Mouse (Mus musculus) forebrain, embryonic 13.5 days (tissue): Measurements from ENCODE around the gene Carmil3. TPM values are rescaled to one million over a fixed set of nuclear protein-coding genes. Genes with fewer than 3 reads are reported as not detected.

Experiments
- ATAC-seq: fragments of 200-750 bp; cut with Nextera tagmentation; 2 replicates; pipeline ENCODE4 v1.8.0; 2017
- H3K27ac ChIP-seq: fragments of 300-500 bp; sonication (generic); 2 replicates; pipeline ENCODE4 v1.5.1; 2015; ENCODE audit warnings: inconsistent platforms, mild to moderate bottlenecking, moderate library complexity
- H3K27me3 ChIP-seq: fragments of 300-500 bp; sonication (generic); 2 replicates; pipeline ENCODE4 v1.6.1; 2015; ENCODE audit warnings: mild to moderate bottlenecking, inconsistent platforms
- H3K36me3 ChIP-seq: fragments of 300-500 bp; sonication (generic); 2 replicates; pipeline ENCODE4 v1.6.1; 2015; ENCODE audit warnings: mild to moderate bottlenecking, inconsistent platforms; ENCODE audit not compliant: poor library complexity, severe bottlenecking
- H3K4me1 ChIP-seq: fragments of 300-500 bp; sonication (generic); 2 replicates; pipeline ENCODE4 v1.6.1; 2015; ENCODE audit warnings: inconsistent platforms
- H3K4me2 ChIP-seq: fragments of 300-500 bp; sonication (generic); 2 replicates; pipeline ENCODE4 v1.6.1; 2015; ENCODE audit warnings: inconsistent platforms, mild to moderate bottlenecking, moderate library complexity
- H3K4me3 ChIP-seq: fragments of 300-500 bp; sonication (generic); 2 replicates; pipeline ENCODE4 v1.5.1; 2015; ENCODE audit warnings: mild to moderate bottlenecking, inconsistent platforms
- H3K9ac ChIP-seq: fragments of 300-500 bp; sonication (generic); 2 replicates; pipeline ENCODE4 v1.6.1; 2015; ENCODE audit warnings: mild to moderate bottlenecking, inconsistent platforms
- H3K9me3 ChIP-seq: fragments of 300-500 bp; sonication (generic); replicated peaks from 2 replicates; pipeline ENCODE4 v1.6.1; 2016; ENCODE audit warnings: inconsistent platforms
- WGBS: fragments of 180-500 bp; shearing (Covaris S2); methylation state at CpG from one replicate; pipeline ENCODE4 v1.1.7; 2015; 5-methylcytosine and 5-hydroxymethylcytosine counted together
- polyA plus RNA-seq: library from polyadenylated mRNA; unstranded; fragments of >200 nt; fragmentation: Nextera tagmentation; extraction: Ambion mirVana; gene quantifications from 2 replicates; pipeline ENCODE4 v1.2.1, GENCODE M21; 2015

The Carmil3 gene
- polyA plus RNA-seq, 1 experiment from 2014 or later = 23.3 TPM

GRCm38 (mm10) chr14:55470806-55471205, 19.6 kb upstream of the Carmil3 start:
- Histone ChIP-seq H3K4me2 (no peak overlapping the region), H3K36me3 (no peaks in the 10 kb centered on the region), H3K4me1 (no peaks in the 10 kb centered on the region), H3K9me3 (no peaks in the 10 kb centered on the region), H3K27me3 (no peaks in the 10 kb centered on the region), H3K27ac (no peak overlapping the region), H3K4me3 (no peak overlapping the region), H3K9ac (no peak overlapping the region)
- WGBS = 21% methylated on average over 10 of the region's 10 CpGs
- ATAC-seq = no peak

DNA sequence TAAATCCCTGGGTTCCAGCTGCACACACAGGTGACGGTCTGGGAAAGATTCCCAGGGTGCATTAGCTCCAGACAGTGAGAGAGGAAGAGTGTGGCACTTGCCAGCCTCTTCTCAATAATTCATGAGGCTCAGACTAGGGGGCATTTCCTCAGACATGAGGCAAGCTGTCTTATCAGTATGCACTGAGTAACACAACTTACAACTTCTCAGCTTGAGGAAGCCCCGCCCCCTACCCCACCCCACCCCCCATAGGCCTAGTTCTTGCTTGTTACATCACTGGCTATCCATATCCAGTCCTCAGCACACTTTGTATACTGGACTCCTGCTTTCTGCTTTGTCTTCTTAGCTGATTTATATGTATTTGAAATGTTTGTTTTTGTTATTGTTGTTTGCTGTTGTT, 14.8 kb upstream of the Carmil3 start:
- H3K4me2 ChIP-seq = no peak overlapping the region
- H3K36me3 ChIP-seq = no peaks in the 10 kb centered on the region
- no peak for ATAC-seq
- no peaks in the 10 kb centered on the region for H3K27me3 ChIP-seq
- no peak overlapping the region for H3K4me3 ChIP-seq
- H3K27ac ChIP-seq = no peak overlapping the region
- 56% methylated on average over 2 of the region's 2 CpGs for WGBS
- H3K9ac ChIP-seq = no peak overlapping the region
- no peaks in the 10 kb centered on the region for H3K9me3 ChIP-seq
- H3K4me1 ChIP-seq = peaks cover 22% of the 10 kb centered on the region

DNA sequence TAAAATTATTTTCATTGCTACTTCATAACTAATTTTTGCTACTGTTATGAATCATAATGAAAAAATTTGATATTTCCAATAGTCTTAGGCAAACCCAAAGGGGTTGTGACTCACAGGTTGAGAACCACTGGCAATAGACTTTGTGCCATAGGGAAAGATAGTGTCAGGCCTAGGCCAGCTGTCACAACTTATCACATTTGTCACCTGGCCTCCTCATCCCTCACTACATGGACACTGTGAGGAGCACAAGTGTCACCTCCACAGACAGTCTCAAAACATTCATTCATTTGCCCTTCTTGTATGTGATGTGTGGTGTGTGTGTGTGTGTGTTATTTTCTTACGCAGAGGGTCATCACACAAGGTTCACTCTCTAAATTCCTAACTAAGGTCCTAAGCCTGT, 13.0 kb upstream of the Carmil3 start:
- no peak overlapping the region for H3K9ac ChIP-seq
- no peaks in the 10 kb centered on the region for H3K36me3 ChIP-seq
- no peaks in the 10 kb centered on the region for H3K27me3 ChIP-seq
- H3K9me3 ChIP-seq = no peaks in the 10 kb centered on the region
- no peak overlapping the region for H3K4me2 ChIP-seq
- H3K4me3 ChIP-seq = no peak overlapping the region
- peaks cover 23% of the 10 kb centered on the region for H3K4me1 ChIP-seq
- ATAC-seq = no peak
- 100% methylated on average over 1 of the region's 1 CpGs for WGBS
- no peak overlapping the region for H3K27ac ChIP-seq

DNA sequence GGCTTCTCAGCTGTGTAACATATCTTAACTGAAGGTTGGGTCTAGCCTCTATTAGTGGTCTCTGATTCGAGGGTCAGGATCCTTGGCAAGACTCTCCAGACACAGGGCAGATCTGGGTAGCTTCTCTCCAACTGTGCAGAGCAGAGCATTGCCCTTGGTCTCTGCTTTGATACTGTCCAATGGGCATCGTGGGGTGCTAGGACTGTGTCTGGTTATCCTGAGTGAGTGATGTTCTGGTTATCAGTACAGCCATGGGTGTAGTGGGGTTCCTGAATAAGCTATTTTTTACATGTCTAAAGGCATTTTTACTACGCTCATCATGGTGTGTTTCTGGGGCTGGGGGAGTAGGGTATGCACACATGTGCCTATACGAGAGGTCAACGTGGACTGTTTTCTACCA, 12.6 kb upstream of the Carmil3 start:
- Histone ChIP-seq H3K36me3 (no peaks in the 10 kb centered on the region), H3K4me3 (no peak overlapping the region), H3K4me1 (peaks cover 23% of the 10 kb centered on the region), H3K27me3 (no peaks in the 10 kb centered on the region), H3K9me3 (no peaks in the 10 kb centered on the region), H3K27ac (no peak overlapping the region), H3K4me2 (peak overlapping the region; percentile 65), H3K9ac (no peak overlapping the region)
- no peak; the same call in 1 of the 2 replicates for ATAC-seq
- WGBS = 95% methylated on average over 5 of the region's 5 CpGs

DNA sequence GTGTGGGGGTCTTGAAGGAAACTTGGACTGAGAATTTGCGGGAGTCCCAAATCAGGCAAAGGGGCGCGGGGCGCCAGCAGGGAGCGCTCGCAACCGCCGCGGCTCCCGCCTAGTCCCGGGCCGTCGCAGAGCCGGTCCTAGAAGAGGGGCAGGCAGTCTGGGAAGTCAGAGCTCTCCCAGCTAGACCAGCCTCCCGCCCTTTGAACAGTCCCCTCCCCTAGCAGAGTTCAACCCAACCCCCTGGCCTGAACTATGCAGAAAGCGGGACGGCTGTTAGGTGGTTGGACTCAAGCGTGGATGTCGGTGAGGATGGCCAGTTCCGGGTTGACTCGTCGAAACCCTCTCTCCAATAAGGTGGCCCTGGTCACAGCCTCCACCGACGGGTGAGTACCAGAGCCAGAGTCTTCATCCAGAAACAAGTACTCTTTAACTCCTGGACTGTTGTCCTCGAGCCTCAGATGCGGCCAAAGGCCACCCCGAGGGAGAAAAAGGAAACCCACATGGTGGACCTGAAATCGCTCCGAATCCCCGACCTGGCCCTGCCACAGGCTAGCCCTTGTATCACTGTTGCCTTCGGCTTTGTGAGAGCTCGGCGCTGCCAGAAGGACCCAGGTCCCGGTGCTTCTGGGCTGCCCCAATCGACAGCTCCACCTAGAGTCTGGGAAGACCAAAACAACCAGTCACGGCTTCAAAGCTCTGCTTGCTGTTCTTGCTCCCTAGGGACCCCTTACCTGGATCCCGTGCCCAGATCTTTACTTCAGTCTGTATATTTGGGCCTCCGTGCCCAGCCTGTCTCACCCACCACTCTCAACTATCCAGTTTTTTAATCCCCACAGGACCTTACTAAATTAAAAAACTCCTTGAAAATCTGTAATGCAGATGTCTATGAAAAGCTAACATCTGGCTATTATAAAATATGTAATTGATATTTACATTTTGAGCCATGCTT, 11.5 kb upstream of the Carmil3 start, which contains the start of gene Dhrs4:
Dhrs4 (plus strand) TSS at position 108 of the 949 bp plus-strand sequence.
- H3K36me3 ChIP-seq = no peaks in the 10 kb centered on the region
- H3K4me3 ChIP-seq = peak within 1 kb of the TSS; percentile 58
- peak within 1 kb of the TSS; percentile 59; the same call in 1 of the 2 replicates for H3K27ac ChIP-seq
- H3K4me2 ChIP-seq = peak within 1 kb of the TSS; percentile 65
- H3K27me3 ChIP-seq = no peaks in the 10 kb centered on the region
- WGBS = under 1% methylated on average over 38 of the region's 38 CpGs
- H3K9ac ChIP-seq = peak within 1 kb of the TSS; percentile 72
- H3K9me3 ChIP-seq = no peaks in the 10 kb centered on the region
- ATAC-seq = peak; percentile 95
- peaks cover 24% of the 10 kb centered on the region for H3K4me1 ChIP-seq

DNA sequence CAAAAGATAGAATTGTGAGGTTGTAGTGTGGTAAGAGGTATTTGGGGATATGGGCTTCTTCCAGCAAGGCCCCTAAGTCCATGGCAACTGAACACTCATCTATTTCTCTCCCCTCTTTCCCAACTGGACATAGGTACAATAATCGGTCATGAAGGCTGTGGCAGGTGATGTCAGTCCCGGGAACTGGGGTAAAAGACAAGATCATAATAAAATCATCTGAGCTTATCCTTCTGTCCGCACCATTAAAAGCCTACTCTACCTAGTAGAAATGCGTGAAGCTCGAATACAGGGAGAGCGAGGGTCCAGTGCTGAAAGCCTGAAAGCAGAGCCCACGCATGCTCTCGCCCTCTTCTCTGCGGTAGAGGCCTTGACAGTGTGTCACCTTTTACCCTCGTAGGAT, 10.8 kb upstream of the Carmil3 start:
- Histone ChIP-seq H3K9me3 (no peaks in the 10 kb centered on the region), H3K27me3 (no peaks in the 10 kb centered on the region), H3K36me3 (no peaks in the 10 kb centered on the region), H3K4me2 (peak overlapping the region; percentile 65), H3K27ac (no peak overlapping the region), H3K4me3 (peak overlapping the region; percentile 58; the same call in 1 of the 2 replicates), H3K9ac (no peak overlapping the region), H3K4me1 (peaks cover 31% of the 10 kb centered on the region)
- no peak for ATAC-seq
- WGBS = 95% methylated on average over 10 of the region's 10 CpGs

DNA sequence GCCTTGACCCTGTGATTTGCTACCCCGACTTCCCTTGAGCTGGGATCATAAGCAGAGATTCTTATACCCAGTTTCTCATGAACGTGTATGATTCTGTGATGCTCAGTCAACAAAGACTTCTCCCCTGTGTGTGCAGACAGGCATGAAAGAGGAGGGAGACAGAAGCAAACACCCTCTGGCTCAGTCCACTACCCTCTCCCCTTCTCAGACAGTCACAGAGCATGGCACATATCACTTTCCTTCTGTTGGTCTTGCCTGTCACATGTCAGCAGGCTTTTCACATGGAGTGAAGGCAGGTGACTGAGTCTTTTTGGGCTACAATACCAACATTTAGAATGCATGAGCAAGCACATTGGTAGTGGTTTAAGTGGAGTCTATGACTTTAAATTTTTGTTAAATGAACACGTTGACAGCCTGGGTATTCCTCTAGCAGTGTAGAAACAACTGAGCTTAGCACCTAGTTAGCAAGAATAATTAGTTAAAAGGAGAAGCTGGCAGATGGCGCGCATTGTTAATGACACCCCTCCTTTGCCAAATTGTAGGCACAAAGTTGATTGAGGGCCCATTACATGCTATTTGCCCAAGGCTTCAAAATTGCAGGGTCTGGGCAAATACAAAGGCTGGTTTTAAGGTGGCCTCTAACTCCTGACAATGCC, 5.9 kb upstream of the Carmil3 start:
- 0 out of 2 replicates have a peak overlapping the region, but pooled peaks have one; percentile 10 for H3K4me2 ChIP-seq
- ATAC-seq = peak; percentile 92

DNA sequence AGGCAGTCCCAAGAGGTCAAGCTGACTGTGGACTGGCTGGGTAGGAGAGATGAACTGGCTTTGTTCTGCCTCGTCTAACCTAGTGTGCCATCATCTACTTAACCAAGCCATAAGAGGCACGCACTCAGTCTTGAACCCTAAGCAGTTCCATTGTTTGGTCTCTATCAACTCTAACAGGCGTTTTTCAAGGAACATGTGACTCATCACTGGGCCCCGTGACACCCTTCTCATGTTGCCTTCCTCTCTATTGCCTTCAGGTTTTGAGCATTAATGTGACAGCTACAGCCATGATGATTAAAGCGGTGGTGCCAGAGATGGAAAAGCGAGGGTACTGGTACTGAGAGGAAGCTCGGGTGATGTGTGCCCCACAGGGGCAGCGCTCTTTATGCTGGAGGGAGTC, 3.6 kb upstream of the Carmil3 start:
- no peak overlapping the region for H3K9ac ChIP-seq
- no peaks in the 10 kb centered on the region for H3K9me3 ChIP-seq
- no peak overlapping the region for H3K4me2 ChIP-seq
- H3K27me3 ChIP-seq = no peaks in the 10 kb centered on the region
- H3K27ac ChIP-seq = no peak overlapping the region
- H3K4me1 ChIP-seq = peaks cover 32% of the 10 kb centered on the region
- no peaks in the 10 kb centered on the region; the same call in 1 of the 2 replicates for H3K36me3 ChIP-seq
- H3K4me3 ChIP-seq = no peak overlapping the region
- ATAC-seq = no peak
- 90% methylated on average over 8 of the region's 8 CpGs for WGBS

More for the DNA sequence above, 5.9 kb upstream of the Carmil3 start:
- 46% methylated on average over 5 of the region's 5 CpGs for WGBS
- Histone ChIP-seq H3K27me3 (no peaks in the 10 kb centered on the region), H3K9me3 (no peaks in the 10 kb centered on the region), H3K27ac (peak overlapping the region; percentile 83), H3K4me3 (no peak overlapping the region), H3K4me1 (peaks cover 29% of the 10 kb centered on the region), H3K36me3 (no peaks in the 10 kb centered on the region; the same call in 1 of the 2 replicates), H3K9ac (no peak overlapping the region)

- peak overlapping the region; percentile 82 for H3K4me3 ChIP-seq
- H3K9me3 ChIP-seq = no peaks in the 10 kb centered on the region
- H3K4me2 ChIP-seq = peak overlapping the region; percentile 75
- peaks cover 32% of the 10 kb centered on the region for H3K36me3 ChIP-seq
- under 1% methylated on average over 29 of the region's 30 CpGs for WGBS
- H3K4me1 ChIP-seq = peaks cover 32% of the 10 kb centered on the region
- H3K9ac ChIP-seq = peak overlapping the region; percentile 94
- ATAC-seq = peak; percentile 72
- no peaks in the 10 kb centered on the region for H3K27me3 ChIP-seq
- H3K27ac ChIP-seq = peak overlapping the region; percentile 95
These were observed 911 bp downstream of the Carmil3 start for GRCm38 (mm10) chr14:55491291-55491833.

DNA sequence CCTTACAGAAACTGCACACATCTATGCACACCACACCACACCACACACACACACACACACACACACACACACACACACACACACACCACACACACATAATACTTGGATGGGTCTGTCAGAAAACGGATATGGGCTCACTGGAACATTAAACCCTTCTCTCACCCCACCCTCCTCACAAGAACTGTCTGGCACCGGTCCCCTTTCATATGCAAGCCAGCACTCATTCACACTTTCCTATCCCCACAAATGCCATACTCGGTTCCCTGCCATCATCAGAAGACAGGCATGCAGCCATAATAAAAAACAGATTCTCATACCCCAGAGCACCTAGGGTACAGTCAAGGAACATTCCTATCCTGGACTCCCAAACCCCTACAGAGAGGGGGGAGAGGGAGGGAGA, 1.7 kb downstream of the Carmil3 start:
- peak overlapping the region; percentile 94 for H3K9ac ChIP-seq
- H3K36me3 ChIP-seq = peaks cover 40% of the 10 kb centered on the region

DNA sequence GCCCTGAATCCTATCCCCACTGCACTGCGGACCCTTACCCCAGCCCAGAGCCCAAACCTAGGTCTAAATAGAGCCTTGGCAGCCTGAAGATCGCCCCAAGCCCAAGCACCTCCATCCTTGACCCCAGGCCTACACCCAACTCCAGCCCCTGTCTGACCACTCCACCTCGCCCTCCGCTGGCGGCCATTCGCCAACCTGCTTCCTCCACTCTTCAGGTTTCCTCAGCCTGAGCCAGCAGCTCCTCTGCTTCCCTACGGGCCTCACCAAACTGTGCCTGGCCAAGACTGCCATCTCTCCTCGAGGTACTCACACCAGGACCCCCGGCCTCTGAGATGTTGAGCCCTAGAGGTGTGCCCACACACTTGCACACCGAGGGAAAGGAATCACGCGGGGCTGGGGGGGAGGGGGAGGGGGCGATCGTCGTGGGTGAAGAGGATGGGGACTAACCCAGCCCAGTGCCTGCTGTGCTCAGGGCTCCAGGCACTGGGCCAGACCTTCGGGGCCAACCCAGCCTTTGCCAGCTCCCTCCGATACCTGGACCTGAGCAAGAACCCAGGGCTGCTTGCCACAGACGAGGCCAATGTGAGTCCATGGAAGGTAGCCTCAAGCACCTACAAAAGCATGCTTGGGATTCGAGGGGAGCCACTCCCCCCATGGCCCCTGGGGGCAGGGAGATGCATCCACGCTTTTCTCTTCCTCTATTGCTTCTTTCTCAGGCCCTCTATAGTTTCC, 5.2 kb downstream of the Carmil3 start:
- peaks cover 74% of the 10 kb centered on the region for H3K36me3 ChIP-seq

More for the DNA sequence above, 1.7 kb downstream of the Carmil3 start:
- H3K4me3 ChIP-seq = peak overlapping the region; percentile 82
- H3K4me2 ChIP-seq = peak overlapping the region; percentile 75
- no peaks in the 10 kb centered on the region for H3K27me3 ChIP-seq
- H3K9me3 ChIP-seq = no peaks in the 10 kb centered on the region
- ATAC-seq = peak; percentile 7; the same call in 1 of the 2 replicates
- 39% methylated on average over 3 of the region's 3 CpGs for WGBS
- H3K27ac ChIP-seq = peak overlapping the region; percentile 95
- H3K4me1 ChIP-seq = peaks cover 32% of the 10 kb centered on the region

More for the DNA sequence above, 5.2 kb downstream of the Carmil3 start:
- Histone ChIP-seq H3K9ac (no peak overlapping the region), H3K4me2 (no peak overlapping the region), H3K4me1 (peaks cover 24% of the 10 kb centered on the region), H3K9me3 (no peaks in the 10 kb centered on the region), H3K4me3 (no peak overlapping the region), H3K27me3 (no peaks in the 10 kb centered on the region), H3K27ac (no peak overlapping the region)
- ATAC-seq = no peak
- WGBS = 72% methylated on average over 20 of the region's 20 CpGs
